Mouse (Mus musculus): ENCODE data around the gene Bcl2l14.

Gene Bcl2l14

DNA sequence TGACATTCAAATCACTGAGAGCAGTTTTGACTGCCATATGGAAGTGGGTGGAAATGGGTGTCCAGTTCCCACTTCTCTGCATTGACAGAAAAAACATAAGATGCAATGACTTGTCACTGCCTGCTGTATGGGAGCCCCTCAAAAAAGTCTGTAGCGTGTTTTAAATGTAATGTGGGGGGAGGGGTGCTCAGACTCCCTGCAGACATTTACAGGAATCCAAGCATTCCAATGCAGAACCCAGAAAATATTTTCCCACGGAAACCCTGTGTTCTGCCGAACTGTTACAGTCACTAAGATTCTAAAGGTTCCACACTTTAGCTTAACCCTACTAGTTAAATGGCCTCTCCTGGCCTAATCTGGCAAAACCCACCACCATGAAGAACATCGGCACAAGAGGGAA, at the start of gene Bcl2l14:
Gene Bcl2l14, plus strand, starts transcription at position 301 of the 400 bp plus-strand sequence.
- DNase-seq (ENCODE audit: low read depth), result no peak

DNA sequence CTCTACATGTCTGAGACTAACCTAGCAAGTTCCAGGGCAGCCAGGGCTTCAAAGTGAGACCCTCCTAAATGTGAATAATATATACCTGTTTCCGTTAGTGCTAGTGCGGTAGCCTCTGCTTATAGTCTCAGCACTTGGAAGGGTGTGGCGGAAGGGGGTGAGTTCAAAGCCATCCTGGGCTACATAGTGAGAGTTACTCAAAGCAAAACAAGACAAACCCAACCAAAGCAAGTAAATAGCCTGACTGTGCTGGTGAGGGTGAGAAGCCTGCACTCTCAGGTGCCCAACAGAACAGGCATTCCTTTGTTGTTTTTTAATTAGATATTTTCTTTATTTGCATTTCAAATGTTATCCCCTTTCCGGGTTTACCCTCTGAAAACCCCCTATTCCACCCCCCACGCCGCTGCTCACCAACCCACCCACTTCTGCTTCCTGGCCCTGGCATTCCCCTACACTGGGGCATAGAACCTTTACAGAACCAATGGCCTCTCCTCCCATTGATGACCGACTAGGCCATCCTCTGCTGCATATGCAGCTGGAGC, 47.5 kb upstream of the Bcl2l14 start:
- no peak for DNase-seq (ENCODE audit: low read depth)

- DNase-seq (ENCODE audit: low read depth), result no peak
These were observed 43.2 kb upstream of the Bcl2l14 start for GRCm38 (mm10) chr6:134352881-134353280.

DNA sequence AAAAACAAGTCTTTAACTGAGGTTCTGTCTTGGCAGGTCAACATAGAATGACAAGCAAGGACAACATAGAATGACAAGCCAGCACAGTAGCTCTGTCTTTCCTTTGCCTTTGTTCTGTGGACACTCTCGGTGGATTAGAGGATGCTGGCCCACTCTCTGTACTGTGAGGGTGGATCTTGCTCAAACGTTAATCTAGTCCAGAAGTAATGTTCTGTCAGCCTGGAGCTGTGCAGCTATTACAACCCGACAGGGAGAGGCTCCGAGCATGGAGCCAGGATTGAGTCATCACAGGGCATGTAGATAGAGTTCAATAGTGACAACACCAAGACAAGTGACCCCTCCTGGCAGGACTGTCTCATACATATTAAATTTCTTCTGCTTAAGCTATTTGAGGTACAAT, 42.4 kb upstream of the Bcl2l14 start:
- no peak for DNase-seq (ENCODE audit: low read depth)

GRCm38 (mm10) chr6:134357570-134357969, 38.5 kb upstream of the Bcl2l14 start:
- no peak for DNase-seq (ENCODE audit: low read depth)

DNA sequence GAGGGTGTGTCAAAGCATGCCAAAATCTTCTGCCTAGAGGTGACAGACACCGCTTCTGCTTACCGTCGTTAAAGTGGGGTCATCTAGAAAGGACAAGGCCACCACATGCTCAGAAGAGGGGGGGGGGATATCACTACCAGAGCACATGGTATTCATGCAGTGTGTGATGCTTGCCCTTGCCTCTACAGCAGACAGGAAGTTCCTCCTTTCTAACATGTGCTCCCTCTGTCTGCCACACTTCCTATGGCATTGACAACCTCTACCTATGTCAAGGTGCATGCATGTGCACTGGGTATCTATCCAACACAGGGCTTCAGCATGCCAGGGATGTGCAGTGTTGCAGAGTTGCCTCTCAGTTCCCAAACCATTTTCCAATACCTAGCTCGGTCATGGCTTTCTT, 36.0 kb upstream of the Bcl2l14 start:
- no peak for DNase-seq (ENCODE audit: low read depth)

- no peak for DNase-seq (ENCODE audit: low read depth)
These were observed 31.5 kb upstream of the Bcl2l14 start for GRCm38 (mm10) chr6:134364644-134365043.

DNA sequence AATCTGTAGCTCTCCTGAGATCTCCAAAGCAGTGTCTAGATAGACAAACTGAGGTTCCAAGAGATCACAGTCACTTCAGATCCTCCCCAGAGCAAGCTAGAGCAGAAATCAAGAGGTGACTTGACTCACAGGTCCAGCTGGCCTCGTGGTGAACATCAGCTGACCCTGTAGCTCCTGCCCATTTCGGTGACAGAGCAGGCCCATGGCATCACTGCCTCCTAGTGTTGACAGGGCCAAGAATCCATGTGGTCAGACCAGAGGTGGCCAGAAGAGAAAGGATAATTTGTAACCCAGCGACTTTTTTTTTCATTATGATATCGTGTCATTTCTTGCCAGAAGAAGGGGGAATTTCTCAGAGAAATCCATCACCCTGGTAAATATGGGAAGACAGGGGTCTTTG, 30.2 kb upstream of the Bcl2l14 start:
- DNase-seq (ENCODE audit: low read depth), result peak; percentile 49

- peak; percentile 25 for DNase-seq (ENCODE audit: low read depth)
These were observed 29.5 kb upstream of the Bcl2l14 start for GRCm38 (mm10) chr6:134366366-134367351.

DNA sequence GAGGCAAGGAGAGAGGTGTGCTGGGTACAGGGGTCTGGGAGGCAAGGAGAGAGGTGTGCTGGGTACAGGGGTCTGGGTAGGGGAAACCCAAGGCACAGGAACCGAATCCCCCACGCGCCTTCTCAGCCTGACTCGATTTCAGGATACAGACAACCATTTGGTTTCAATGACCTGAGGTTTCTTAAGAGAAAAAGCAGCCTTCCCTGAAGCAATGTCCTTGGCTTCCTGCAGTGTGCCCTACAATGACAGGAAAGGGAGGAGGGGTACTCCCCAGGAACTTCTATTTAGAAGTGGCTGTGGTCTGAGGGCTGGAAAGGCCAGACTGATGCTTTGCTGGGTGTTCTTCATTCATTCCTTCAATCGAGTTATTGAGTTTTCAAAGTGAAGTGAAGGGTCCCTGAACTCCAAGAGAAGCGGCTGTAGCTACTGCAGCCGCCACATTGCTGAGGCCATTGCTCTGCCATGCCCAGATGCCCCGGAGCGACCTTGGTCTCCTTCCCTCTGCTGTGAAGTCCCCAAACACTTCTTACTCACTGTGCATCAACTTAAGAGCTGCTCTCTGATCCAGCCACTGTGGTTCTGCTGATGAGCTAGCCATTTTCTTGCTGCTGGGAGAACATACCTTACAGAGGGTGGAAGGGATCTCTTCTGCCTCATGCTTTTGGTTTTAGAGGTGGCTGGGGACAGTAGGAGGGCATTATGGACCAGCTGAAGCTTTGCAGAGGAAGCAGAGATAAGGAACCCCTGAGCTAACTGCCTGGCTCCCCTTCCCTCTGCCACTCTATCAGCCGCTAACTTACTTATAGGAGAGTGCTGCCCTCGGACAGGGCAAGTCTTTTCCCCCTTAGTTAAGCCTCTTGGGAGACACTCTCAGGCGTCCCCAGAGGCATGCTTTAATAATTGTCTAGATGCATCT, 28.5 kb upstream of the Bcl2l14 start:
- DNase-seq (ENCODE audit: low read depth), result no peak

DNA sequence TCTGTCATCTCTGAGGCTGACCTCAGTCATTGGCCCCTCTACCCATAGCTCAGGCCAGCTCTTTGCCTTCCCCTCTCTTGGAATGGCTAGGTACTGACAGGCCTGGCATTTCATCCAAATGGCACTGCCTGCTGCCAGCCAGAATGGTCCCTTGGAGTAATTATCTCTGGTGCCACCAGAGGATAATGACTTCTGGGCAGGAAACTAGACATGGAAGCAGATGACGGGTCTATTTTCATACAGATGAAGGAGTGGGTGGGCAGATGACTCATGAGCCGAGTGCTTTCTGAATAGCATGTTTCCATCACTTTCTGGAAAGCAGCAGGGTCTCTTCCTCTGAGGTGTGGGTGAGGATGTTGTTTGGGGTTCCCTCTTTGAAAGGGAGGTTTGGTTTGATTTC, 23.2 kb upstream of the Bcl2l14 start:
- no peak for DNase-seq (ENCODE audit: low read depth)

DNA sequence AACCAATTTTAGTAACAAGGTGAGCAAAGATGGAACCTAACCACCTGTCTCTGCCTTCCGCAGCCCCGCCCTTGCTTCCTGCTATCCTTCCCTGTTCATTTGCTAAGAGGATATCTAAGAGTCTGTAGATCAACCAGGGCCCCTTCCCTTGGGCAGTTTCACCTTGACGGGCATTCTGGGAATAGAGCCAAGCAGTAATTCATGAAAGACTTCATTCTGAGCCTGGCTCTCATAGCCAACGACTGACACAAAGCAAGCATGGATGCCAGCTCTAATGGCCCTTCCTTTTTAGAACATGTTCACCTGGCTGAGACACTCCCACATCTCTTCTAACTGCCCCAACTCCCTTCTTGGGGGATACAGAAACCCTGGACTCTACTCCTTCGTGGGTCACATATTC, 18.9 kb upstream of the Bcl2l14 start:
- DNase-seq (ENCODE audit: low read depth), result no peak

GRCm38 (mm10) chr6:134377856-134378255, 18.3 kb upstream of the Bcl2l14 start:
- no peak for DNase-seq (ENCODE audit: low read depth)

DNA sequence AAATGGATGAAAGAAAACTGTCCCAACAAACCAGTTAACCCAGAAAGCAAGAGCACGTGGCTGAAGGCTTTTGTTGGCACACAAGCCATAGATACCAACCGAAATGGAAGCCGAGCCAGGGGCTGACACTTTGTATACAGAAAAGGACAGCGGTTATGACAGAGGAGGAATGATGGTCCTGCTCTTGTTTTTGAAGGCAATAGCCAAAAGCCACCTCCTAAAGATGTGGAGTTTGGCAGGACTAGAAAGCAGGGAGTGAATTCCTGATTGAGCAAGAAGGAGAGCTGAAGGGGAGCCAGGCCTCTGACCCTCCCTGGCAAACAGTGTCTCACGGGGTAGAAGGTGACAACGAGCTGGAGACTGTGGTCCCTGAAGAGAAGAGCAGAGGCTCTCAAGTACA, 14.7 kb upstream of the Bcl2l14 start:
- DNase-seq (ENCODE audit: low read depth), result no peak

DNA sequence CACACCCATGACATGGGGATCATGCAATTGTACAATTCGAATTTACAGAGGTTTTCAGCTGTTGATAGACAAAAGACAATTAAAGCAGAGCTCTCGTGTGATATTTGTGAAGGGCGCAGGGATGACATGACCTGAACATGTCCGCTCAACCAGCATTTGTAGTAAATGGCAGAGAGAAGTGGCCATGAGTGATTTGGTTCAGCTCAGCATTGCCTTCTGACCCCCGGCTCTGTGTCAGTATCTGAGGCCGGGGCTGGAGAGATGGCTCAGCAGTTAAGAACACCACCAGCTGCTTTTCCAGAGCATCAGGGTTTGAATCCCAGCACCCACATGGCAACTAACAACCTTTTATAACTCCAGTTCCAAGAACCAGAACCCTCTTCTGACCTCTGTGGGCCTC, 10.2 kb upstream of the Bcl2l14 start:
- DNase-seq (ENCODE audit: low read depth), result no peak

DNA sequence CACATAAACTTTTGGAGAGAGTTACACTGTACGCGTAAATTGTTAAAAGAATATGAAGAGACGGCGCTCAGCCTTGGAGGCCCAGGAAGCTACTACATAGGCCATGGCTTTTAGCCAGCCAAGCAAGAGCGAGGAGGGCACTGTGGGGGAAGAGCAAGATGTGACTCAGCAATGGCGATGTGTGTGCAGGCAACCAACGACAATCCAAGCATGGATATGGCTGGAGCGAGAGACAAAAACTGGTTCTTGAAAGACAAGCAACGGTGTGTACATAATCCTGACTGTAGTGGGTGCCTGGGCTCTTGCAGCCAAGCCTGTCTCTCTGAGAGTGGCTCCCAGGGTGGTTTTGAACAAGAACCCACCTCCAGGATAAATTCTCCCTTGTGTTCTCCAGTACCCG, 8.7 kb upstream of the Bcl2l14 start:
- no peak for DNase-seq (ENCODE audit: low read depth)

DNA sequence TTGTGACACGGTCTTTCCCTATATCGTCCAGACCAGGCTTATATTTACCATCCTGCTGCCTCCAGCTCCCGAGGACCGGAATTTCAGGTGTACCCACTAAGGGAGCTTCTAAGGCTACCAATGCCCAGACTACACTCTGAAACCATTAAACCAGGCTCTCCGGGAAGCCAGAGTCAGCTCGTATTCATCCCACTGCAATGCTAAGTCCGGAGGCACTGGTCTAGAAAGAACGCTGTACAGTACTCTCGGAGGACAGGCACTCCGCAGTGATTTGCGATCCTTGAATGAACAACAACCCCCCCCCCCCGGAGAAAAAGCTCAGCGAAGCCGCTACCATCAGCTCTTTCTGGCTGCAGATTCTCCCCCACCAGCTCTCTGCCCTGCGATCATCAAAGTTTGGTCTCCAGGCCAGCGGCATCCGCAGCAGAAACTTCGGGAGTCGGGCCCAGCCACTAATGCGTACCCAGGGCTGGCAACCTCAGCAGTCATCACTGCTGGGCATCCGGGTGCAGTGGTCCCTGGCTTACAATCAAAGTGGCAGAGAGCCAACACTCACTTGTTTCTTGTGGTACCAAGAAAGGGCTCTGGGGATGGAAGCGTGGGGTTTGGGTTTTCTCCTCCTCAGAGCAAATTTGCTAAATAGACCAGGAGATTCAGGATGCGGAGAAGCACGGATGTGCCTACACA, 7.6 kb upstream of the Bcl2l14 start:
- no peak for DNase-seq (ENCODE audit: low read depth)

GRCm38 (mm10) chr6:134389248-134389891, 6.7 kb upstream of the Bcl2l14 start:
- peak; percentile 40 for DNase-seq (ENCODE audit: low read depth)

DNA sequence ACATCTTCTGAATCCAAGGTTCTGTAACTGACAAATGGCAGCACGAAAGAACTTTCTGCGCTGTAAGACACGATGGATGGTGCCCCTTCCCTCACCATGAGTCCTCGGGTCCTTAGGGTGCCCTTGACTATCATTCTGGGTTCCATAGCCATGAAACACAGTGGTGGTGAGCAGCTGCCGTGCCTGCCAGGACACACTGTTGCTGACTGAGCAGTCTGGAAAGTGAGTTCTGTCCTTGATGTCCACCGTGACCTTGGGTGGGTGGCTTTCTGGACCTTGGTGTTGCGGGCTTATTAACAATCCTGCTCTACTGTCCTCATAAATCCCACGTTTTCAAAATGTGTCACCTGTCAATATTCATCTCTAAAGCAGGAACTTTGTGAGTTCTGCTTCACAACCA, 6.2 kb upstream of the Bcl2l14 start:
- DNase-seq (ENCODE audit: low read depth), result no peak

- no peak for DNase-seq (ENCODE audit: low read depth)
These were observed 5.3 kb upstream of the Bcl2l14 start for GRCm38 (mm10) chr6:134390837-134391236.

- DNase-seq (ENCODE audit: low read depth), result no peak
These were observed 7.0 kb downstream of the Bcl2l14 start for GRCm38 (mm10) chr6:134402914-134403683.
